Mouse (Mus musculus) heart, adult 2 months (tissue): ENCODE measurements around the gene Vrk2.

Experiments
- CTCF ChIP-seq: fragments of 200-600 bp; IDR thresholded peaks from 2 replicates; pipeline ENCODE4 v1.8.1; 2022; ENCODE audit warnings: antibody characterized with exemption, mild to moderate bottlenecking, moderate library complexity
- POLR2A ChIP-seq: fragments of 200-500 bp; IDR thresholded peaks from 2 replicates; pipeline ENCODE4 v1.6.1; 2011; ENCODE audit warnings: mild to moderate bottlenecking, low read depth, low read length, control low read depth; ENCODE audit not compliant: insufficient read depth

GRCm38 (mm10) chr11:26585409-26586366 is 8.1 kb downstream of the Vrk2 start:
- no peak for TF ChIP-seq POLR2A
- no peak for TF ChIP-seq CTCF
